Mouse (Mus musculus): Measurements from ENCODE around the gene Ccsap. TPM values are rescaled to one million over a fixed set of nuclear protein-coding genes. Genes with fewer than 3 reads are reported as not detected.

The Ccsap gene
- total RNA-seq, 2 experiments from 2014 or later: 8.0 to 11.7 TPM

DNA sequence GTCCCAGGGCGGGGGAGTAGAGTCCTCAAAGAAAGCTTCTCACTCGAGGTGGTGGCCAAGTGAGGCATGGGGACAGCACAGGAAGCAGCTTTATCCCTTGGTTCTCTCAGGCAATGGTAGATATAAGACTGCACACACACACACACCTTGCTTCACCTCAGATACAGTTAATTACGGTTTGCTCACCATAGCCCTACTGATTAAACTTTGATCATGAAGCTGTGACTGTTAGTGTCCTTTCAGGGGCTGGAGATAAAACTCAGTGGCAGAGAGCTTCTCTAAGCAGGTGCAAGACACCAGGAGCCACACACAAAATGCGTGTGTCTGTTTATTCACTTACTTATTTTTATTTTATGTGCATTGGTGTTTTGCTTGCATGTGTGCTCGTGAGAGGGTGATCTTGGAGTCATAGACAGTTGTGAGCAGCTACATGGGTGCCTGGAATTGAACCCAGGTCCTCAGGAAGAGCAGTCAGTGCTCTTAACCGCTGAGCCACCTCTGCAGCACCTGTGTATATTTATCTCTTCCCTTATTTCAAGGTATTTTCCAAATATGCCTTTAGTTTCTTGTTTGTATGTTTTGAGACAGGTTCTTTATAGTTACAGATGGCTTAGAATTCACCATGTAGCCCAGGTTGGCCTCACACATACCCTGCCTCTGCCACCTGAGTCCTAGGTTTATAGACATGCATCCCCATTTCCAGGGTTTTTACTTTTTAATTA, 52.0 kb downstream of the Ccsap start:
- no peak for ATAC-seq (ENCODE audit: poor library complexity, severe bottlenecking)

DNA sequence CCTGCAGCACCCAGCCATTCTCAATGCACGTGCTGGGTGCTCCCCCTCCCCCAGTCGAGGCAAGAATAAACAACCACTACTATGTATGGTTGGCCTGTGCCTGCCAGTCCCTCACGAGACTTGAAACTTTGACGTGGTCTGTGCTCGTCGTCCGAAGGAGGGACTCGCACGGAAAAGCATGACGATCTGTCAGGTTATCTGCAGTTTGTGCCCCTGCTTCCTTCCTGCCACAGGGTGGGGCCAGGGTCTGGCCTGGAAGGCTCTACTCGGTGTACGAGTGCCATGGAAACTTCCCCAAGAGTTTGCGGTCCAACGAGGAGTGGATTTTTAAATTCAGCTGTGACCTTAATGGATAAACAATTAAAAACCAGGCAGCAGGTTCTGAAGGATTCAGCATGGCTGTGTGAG, 53.0 kb downstream of the Ccsap start:
- ATAC-seq (ENCODE audit: poor library complexity, severe bottlenecking): peak; percentile 70

DNA sequence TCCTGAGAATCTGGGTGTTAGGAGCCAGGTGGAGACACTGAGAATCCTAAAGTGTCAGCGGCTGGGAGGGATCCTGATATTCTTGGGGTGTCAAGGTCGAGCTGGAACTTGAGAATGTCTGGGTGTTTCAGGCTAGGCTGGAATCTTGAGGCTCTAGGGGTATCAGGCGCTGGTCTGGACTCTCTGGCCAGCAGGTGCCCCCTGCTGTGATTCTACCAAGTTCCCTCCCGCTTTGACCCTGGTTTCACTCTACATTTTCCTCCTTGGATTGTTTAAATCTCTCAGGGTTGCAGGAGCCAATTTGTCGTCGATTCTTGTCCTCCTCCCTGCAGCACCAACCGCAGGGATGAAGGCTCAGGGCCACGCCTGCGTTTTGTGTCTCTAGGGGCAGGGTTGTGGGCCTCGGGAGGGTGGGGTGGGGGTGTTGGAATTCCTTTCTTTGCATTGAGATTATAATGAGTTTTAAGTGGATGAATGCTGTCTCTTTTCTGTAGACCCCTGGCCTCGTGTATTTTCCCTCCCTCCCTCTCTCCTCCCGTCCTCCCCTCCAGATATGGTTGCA, 53.6 kb downstream of the Ccsap start:
- no peak for ATAC-seq (ENCODE audit: poor library complexity, severe bottlenecking)

DNA sequence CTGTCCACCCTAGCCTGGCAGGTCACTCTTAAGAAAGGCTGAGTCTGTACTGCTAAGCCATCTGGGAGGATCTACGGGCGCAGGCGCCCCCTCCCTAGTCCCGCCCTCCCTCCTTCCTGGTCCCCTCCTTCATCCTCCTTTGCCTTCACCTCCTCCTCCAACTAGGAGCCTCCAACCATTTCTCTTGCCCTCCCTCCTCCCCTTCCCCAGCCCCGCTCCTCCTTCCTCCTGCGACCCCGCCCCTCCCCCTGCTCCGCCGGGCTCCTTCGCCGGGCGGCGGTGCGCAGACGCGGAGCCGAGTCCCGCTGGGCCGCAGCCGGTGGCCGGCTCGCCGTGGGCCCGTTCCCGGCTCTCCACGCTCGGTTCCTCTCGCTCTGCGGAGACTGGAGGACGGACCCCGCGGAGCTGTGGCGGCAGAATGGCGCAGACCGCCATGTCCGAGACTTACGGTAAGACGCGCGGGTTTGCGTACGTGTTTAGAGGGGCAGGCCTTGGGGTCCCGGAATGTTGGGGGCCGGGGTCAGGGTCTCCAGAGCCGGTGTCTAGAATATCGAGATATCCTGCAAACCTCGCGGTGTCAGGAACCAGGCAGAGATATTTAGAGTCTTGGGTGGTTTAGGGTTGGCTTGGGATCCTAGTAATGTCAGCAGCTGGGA, 54.2 kb downstream of the Ccsap start, which contains the start of gene Rab4a:
Gene Rab4a, plus strand, starts transcription at position 268 of the 656 bp plus-strand sequence.
- peak; percentile 24 for ATAC-seq (ENCODE audit: poor library complexity, severe bottlenecking)

DNA sequence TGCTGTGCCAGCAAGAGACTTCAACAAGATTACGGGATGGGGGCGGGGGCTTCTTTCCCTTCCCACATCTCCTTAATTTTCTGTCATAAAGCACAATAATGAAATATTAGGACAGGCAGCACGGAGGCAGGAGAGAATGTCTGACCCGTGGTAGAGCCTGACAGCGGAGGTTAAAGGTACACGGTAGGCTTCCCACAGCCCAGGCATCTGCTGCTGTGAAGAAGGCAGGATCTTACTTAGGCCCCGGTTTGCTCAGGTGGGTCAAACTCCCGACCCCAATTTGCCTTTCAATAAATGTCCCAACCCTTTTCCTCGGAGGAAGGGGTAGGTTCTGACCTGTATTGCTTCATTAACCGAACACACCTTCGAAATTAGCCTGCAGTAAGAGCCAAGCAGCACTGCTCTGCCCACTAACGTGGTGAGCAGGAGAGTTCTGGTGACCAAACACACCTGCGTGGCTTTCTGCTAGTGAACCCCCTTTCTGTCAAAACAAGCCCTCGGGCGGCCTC, 54.7 kb downstream of the Ccsap start:
- no peak for ATAC-seq (ENCODE audit: poor library complexity, severe bottlenecking)

DNA sequence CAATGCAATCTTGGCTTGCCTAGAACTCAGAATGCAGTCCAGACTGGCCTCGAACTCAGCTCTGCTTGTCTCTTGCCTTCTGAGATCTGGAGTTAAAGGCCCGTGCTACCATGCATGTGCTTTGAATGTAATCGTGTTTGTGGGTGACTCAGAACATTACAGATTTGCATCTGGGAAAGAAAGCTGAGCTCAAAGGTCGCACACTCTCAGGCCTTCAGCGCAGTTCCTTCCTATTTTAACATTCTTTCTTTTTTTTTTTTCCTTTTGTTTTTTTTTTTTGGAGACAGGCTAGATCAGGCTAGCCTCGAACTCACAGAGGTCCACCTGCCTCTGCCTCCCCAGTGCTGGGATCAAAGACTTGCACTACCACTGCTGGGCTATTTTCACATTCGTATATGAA, 55.4 kb downstream of the Ccsap start:
- ATAC-seq (ENCODE audit: poor library complexity, severe bottlenecking): no peak

DNA sequence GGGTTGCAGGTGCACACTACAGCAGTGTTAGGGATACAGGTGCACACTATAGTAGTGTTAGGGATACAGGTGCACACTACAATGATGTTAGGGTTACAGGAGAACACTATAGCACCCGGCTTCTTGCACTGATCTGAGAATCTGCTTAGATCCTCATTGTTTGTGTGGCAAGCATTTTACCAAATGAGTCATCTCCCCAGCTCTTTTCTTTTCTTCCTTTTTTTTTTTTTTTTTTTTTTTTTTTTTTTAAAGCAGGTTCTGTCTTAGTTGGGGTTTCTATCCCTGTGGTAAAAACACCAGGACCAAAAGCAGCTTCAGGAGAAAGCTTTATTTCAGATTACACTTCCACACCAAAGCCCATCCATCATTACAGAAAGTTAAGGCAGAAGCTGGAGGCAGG, 56.4 kb downstream of the Ccsap start:
- no peak for ATAC-seq (ENCODE audit: poor library complexity, severe bottlenecking)

DNA sequence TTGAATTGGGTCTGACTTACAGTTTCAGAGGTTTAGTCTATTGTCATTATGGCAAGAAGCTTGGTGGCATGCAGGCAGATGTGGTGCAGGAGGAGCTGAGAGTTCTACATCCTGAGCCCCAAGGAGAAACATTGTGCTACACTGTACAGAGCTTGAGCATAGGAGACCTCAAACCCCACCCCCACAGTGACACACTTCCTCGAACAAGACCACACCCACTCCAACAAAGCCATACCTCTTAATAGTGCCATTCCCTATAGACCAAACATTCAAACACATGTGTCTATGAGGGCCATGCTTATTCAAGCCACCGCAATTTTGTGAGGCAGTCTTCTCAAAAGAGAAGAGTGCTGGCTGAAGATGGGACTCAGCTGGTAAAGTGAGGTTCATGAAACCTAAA, 58.5 kb downstream of the Ccsap start:
- no peak for ATAC-seq (ENCODE audit: poor library complexity, severe bottlenecking)

DNA sequence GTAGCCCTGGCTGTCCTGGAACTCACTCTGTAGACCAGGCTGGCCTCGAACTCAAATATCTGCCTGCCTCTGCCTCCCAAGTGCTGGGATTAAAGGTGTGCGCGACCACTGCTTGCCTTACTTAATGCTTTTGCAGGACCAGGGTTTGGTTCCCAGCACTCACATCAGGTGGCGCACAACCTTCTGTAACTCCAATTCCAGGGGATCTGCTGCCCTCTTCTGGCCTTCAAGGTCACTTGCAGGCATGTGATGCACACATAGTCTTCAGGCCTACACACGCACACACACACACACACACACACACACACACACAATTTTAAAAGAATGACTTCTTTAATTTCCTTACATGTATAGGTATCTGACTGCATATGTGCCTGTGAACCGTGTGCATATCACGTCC, 59.1 kb downstream of the Ccsap start:
- no peak for ATAC-seq (ENCODE audit: poor library complexity, severe bottlenecking)

DNA sequence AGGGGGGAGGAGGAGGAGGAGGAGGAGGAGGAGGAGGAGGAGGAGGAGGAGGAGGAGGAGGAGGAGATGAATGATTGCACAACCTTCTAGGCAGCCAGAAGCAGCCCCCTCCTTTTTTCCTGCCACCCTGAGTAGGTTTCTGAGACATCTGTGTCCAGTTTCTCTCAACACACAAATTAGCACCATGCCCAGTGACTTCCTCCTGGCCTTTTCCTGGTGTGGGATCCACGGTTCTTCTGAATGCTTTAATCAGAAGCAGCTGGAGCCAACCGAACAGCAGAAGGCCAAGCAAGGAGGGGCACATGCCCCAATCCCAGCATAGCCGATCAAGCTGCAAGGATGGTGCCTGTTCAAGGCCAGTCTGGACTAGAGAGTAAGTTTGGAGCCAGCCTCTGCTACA, 60.1 kb downstream of the Ccsap start:
- no peak for ATAC-seq (ENCODE audit: poor library complexity, severe bottlenecking)

DNA sequence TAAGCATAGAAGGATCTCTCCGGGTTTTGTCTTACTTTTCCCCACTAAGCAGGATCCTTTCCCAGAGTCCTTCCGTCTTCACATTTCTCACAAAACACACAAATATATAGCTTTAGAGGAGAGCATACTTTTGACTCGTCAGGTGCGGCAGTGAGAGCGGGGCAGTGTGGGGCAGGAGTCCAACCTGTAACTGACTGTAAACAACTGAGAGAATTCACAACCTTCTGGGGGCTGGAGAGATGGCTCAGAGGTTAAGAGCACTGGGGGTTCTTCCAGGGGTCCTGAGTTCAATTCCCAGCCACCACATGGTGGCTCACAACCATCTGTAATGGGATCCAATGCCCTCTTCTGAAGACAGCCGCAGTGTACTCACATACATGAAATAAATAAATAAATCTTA, 60.6 kb downstream of the Ccsap start:
- no peak for ATAC-seq (ENCODE audit: poor library complexity, severe bottlenecking)

DNA sequence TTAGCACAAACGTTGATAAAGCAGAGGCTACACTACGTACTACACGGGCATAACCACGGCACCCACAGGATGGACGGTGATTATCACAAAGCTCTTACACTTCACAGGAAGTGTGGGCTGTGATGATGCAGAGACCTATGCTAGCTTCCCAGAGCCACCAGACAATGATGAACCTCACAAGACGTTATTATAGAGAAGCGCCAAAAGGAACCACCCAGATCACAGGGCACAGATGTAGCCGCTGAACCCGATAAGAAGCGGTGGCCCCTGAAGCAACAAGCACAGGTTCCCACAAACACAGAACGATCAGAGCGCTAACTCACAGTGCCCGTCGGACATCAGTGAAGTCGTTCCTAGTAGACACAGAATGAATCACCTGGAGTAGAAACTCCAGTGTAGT, 62.1 kb downstream of the Ccsap start:
- ATAC-seq (ENCODE audit: poor library complexity, severe bottlenecking): peak; percentile 86

DNA sequence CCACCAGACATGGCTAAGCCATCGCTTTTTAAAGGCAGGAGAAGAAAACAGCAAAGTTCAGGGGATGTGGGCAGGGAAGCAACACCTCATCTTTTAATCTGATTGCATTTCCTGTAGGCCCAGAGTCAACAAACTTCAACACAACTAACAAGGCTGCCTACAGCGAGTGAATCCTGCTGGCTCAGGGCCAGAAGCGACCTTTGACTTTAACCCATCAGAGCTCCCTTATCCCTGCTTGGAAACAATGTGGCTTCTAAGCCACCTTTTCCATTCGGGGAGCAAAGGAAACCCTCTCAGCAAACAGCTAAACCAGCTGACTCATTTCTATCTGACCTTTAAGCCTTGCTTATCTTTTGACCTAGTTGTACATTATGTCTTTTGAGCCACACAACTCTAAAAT, 63.3 kb downstream of the Ccsap start:
- ATAC-seq (ENCODE audit: poor library complexity, severe bottlenecking): no peak

DNA sequence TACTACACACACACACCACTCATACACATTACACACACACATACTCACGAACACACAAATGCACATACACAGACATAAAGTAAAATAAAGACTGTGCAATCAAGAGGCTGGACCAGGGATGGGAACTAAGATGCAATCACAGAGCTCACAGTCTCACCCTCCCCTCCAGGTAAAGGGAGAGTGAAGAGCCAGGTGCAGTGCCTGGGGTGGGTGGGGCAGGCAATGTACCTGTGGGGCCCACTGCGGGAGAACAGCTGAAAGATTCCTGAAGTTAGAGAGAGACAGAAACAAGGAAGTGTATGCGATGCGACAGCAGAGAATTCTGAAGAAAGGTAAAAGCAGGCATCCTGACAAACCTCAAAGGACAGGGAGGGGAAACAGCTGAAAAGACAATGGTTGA, 65.2 kb downstream of the Ccsap start:
- ATAC-seq (ENCODE audit: poor library complexity, severe bottlenecking): no peak

DNA sequence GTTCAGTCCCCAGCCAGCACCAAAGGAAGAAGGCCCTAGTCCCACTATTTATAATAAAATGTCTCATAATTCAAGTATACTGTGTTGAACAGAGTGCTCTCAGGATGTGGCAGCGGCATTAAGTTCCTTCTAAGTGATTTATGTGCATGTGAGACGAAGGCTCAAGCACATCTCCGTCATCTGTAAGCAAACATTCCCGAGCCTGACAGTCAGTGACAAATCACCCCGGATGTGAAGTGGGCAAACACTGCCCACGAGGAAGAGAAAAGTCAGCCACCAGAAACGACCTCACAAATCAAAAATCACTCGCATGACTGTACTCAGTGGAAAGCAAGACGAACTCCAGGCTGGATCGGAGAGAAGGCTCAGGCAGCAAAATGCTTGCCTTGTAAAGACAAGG, 66.1 kb downstream of the Ccsap start:
- no peak for ATAC-seq (ENCODE audit: poor library complexity, severe bottlenecking)

DNA sequence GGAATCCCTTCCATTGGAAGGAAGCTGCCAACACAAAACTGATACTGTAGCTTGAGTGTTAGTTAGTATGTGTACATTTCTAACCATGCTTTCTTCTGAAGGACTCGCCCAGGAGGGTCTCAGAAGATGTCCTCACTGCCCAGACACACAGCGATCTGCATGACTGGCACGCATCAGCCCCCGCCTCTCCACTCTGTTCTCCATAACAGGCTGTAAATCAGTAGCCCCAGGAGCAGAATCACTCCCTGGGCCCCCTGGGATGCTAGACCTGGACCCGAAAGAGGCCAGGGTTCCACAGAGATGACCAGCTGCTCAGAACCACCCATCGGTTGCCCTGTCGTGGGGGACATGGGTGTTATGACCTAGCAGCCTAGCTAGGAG, 68.2 kb downstream of the Ccsap start:
- no peak for ATAC-seq (ENCODE audit: poor library complexity, severe bottlenecking)

DNA sequence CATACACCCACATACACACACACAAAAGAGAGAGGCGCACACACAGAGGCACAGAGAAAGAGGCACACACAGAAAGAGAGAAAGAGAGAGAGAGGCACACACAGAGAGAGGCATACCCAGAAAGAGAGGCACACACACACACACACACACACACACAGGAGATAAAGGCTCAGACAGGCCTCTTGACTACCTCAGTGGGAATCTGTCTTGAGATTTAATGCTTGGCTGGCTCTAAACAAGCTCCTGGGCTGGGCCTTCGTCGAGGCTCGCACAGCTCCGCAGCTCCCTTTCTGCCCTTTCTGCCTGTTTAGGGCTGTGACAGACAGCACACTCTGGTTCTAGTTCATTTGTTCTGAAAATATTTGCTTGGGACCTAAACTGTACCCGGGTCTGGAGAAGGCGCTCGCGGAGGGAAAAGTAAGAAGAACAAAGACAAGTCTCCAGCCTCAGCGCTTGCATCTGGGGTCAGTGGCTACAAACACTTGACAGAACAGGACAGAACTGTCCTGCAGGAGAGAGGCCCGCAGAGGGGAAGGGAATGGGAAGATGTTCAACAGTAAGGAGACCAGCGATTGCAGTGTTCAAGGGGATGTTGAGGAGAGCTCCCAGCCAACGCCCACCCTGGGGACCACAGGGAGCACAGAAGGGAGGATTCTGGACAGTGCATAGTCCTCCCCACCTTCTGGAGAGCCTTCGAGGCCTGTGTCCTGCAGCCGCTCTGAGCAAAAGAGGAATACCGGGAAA, 68.7 kb downstream of the Ccsap start:
- no peak for ATAC-seq (ENCODE audit: poor library complexity, severe bottlenecking)
